Mouse (Mus musculus): Measurements from ENCODE around the gene Sumo2. TPM values are rescaled to one million over a fixed set of nuclear protein-coding genes. Genes with fewer than 3 reads are reported as not detected.
A peak's percentile ranks its signal among the peaks of the same experiment; 100 is the strongest.
"Not testable (repeated sequence)": the region's sequence is repeated elsewhere in the genome, so short reads cannot be mapped to it uniquely, and the experiment has no call there.

Sumo2 gene
- polyA plus RNA-seq, 1 experiment from 2014 or later, result 1,497 TPM

DNA sequence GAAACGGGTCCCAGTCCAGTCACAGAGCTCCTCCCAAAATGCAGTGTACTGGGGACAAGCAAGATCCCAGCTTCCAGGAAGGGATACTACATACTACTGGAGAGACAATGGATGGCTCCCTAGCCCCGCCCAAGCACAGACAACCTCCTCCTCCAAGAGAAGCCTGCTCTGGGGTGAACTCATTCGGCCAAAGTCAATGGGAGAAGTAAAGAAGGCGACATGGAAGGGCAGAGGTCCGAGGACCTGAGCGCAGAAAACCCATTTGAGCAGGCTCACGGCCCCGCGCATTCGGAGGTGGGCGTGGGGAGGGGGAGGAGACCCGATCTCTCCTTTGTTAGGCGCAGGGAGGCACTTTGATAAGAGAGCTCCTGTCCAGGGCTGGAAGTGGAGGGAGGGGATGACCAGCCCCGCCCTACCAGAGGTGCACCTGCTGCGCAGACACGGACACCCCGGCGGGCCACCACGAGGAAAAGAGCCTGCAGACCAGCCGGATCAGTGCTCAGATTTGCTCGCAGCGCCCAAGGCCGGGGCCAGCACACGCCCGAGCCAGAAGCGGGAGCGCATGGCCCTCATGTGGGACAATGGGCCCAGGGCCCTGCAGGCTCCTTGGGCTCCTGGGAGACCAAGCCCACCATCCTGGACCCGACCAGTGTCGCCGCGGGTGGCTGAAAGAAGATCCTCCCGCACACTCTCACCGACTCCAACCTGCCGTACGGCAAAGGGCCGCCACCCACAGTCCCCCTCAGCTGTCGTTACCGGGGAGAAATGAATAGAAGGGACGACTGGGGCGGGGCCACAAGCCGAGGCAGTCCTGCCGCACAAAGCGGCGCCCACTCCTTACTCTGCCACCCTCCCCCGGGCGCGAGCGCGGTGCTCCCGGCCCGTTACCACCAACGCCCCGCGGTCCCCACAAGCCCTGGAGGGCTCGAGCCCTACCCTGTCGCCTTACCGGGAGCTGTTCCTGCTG, 22.5 kb downstream of the Sumo2 start:
- Histone ChIP-seq H3K4me3 (peak overlapping the region; percentile 99), H3K36me3 (replicated peaks) (peaks cover 11% of the 10 kb centered on the region), H3K4me1 (peaks cover 55% of the 10 kb centered on the region), H3K27me3 (ENCODE audit: poor library complexity, severe bottlenecking) (no peaks in the 10 kb centered on the region), H3K9me3 (no peaks in the 10 kb centered on the region), H3K27ac (peak overlapping the region; percentile 99)
- under 1% methylated on average over 57 of the region's 57 CpGs for WGBS
- peak; percentile 70 for DNase-seq (ENCODE audit: extremely low spot score, low spot score)

DNA sequence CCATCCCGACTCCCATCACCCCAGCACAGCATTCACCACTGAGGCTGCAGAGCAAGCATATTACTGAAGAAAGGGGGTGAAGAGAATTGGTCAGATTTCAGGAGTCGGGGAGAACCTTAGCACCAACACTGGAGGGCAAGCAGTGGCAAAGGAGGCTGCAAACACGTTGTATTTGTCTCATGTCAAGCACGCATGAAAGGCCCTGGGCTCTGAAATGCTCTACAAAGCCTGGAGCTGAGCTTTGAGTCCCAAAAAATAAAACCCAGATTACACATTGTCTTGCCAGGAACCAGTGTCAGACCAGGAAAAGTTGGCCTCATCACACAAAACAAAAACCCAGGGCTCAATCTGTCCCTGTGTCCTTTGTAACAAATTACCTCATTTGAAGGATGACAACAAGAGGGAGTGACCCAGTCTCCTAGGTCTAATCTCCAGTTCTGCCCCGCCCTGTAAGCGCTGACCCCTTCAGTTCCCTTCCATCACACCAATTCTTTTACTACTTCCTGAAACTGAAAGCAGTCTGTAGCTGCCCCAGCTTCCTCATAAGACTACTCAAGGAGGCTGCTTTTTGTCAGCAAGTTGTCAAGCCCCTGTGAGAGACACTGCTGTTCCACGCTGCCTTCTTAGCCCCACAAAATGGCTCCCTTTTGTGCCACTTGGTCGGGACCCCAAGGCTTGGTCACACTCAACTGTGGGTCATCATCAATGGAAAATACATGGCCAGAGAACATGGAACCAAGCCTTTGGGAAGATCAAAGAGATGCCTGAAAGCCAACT, 23.5 kb downstream of the Sumo2 start:
- peak overlapping the region; percentile 99 for H3K4me3 ChIP-seq
- DNase-seq (ENCODE audit: extremely low spot score, low spot score), result no peak
- H3K4me1 ChIP-seq, result peaks cover 65% of the 10 kb centered on the region
- no peaks in the 10 kb centered on the region for H3K27me3 ChIP-seq (ENCODE audit: poor library complexity, severe bottlenecking)
- peaks cover 14% of the 10 kb centered on the region for H3K36me3 ChIP-seq (replicated peaks)
- peak overlapping the region; percentile 99 for H3K27ac ChIP-seq
- no peaks in the 10 kb centered on the region for H3K9me3 ChIP-seq
- 39% methylated on average over 8 of the region's 8 CpGs for WGBS

DNA sequence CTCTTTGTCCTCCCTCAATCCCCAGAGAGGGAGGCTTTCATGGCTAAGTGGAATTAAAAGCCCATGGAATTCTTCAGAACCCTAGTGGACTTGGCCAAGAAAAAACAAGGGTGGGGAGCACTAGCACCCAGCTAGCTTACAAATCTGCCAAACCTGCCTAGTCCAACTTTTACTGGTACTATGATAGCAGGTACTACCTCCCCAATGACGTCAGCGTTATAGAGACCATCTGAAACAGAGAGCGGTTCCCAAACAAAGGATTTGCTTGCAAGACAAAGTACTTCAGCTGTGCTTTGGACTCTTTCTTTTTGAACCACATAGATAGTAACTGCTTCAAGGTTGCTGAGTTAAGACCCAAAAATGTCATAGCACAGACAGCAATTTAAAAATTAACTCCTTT, 24.1 kb downstream of the Sumo2 start:
- H3K27ac ChIP-seq, result peak overlapping the region; percentile 99
- DNase-seq (ENCODE audit: extremely low spot score, low spot score), result no peak
- no peaks in the 10 kb centered on the region for H3K27me3 ChIP-seq (ENCODE audit: poor library complexity, severe bottlenecking)
- H3K9me3 ChIP-seq, result no peaks in the 10 kb centered on the region
- 68% methylated on average over 3 of the region's 3 CpGs for WGBS
- H3K4me1 ChIP-seq, result peaks cover 71% of the 10 kb centered on the region
- peaks cover 20% of the 10 kb centered on the region for H3K36me3 ChIP-seq (replicated peaks)
- peak overlapping the region; percentile 99 for H3K4me3 ChIP-seq

DNA sequence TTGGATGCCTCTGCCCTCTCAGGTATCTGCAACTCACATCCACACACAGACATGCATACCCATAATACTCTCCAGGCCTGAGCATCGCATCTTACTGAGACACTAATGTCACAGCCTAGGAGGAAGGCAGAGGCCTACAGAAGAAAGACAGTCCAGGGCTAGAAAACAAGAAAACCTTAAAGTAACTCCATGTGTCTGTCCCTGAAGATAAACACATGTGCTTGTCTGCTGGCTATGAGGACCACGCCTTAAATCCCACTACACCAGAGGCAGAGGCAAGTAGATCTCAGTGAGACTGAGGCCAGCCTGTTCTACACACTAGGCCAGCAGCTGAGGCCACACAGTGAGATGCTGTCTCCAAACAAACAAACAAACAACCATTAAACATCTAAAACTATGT, 25.0 kb downstream of the Sumo2 start:
- H3K4me1 ChIP-seq, result peaks cover 80% of the 10 kb centered on the region
- H3K27ac ChIP-seq, result 0 out of 2 replicates have a peak overlapping the region, but pooled peaks have one; percentile 99
- peak overlapping the region; percentile 99 for H3K4me3 ChIP-seq

GRCm38 (mm10) chr11:115510507-115510888, 25.6 kb downstream of the Sumo2 start:
- Histone ChIP-seq H3K9me3 (no peaks in the 10 kb centered on the region), H3K36me3 (replicated peaks) (peaks cover 35% of the 10 kb centered on the region), H3K4me1 (peaks cover 85% of the 10 kb centered on the region), H3K27ac (peak overlapping the region; percentile 56), H3K4me3 (peak overlapping the region; percentile 99), H3K27me3 (ENCODE audit: poor library complexity, severe bottlenecking) (no peaks in the 10 kb centered on the region)
- WGBS, result 69% methylated on average over 5 of the region's 5 CpGs
- no peak for DNase-seq (ENCODE audit: extremely low spot score, low spot score)

More for the DNA sequence above, 25.0 kb downstream of the Sumo2 start:
- no peaks in the 10 kb centered on the region for H3K27me3 ChIP-seq (ENCODE audit: poor library complexity, severe bottlenecking)
- WGBS, result 73% methylated on average over 2 of the region's 2 CpGs
- DNase-seq (ENCODE audit: extremely low spot score, low spot score), result no peak
- H3K36me3 ChIP-seq (replicated peaks), result peaks cover 28% of the 10 kb centered on the region
- no peaks in the 10 kb centered on the region for H3K9me3 ChIP-seq

GRCm38 (mm10) chr11:115509773-115510506, 26.1 kb downstream of the Sumo2 start:
- peak overlapping the region; percentile 99 for H3K4me3 ChIP-seq
- H3K36me3 ChIP-seq (replicated peaks), result peaks cover 40% of the 10 kb centered on the region
- peaks cover 85% of the 10 kb centered on the region for H3K4me1 ChIP-seq
- no peak for DNase-seq (ENCODE audit: extremely low spot score, low spot score)
- no peaks in the 10 kb centered on the region for H3K9me3 ChIP-seq
- WGBS, result 53% methylated on average over 6 of the region's 6 CpGs
- H3K27me3 ChIP-seq (ENCODE audit: poor library complexity, severe bottlenecking), result no peaks in the 10 kb centered on the region
- no peak overlapping the region for H3K27ac ChIP-seq

- Histone ChIP-seq H3K9me3 (no peaks in the 10 kb centered on the region), H3K4me1 (peaks cover 74% of the 10 kb centered on the region), H3K27ac (no peak overlapping the region), H3K36me3 (replicated peaks) (peaks cover 58% of the 10 kb centered on the region), H3K4me3 (no peak overlapping the region), H3K27me3 (ENCODE audit: poor library complexity, severe bottlenecking) (no peaks in the 10 kb centered on the region)
- DNase-seq (ENCODE audit: extremely low spot score, low spot score), result no peak
- WGBS, result 95% methylated on average over 2 of the region's 2 CpGs
Observed at GRCm38 (mm10) chr11:115508061-115508460, 28.0 kb downstream of the Sumo2 start.

DNA sequence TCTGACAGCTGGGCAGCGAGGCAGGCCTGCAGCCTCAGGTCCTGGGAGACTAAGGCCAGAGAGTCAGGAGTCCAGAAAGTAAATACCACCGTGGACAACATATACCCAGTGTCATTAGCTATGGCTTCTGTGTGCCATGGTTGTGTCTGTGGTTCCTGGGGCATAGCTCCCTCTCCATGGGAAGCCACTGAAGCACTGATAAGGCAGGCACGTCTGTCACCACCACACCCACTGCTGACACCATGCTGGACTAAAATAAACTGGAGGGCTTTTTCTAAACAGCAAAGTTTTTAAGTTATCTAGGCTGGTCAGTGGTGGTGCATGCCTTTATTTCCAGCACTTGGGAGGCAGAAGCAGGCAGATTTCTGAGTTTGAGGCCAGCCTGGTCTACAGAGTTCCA, 29.5 kb downstream of the Sumo2 start:
- H3K4me1 ChIP-seq, result peaks cover 59% of the 10 kb centered on the region
- no peak for DNase-seq (ENCODE audit: extremely low spot score, low spot score)

DNA sequence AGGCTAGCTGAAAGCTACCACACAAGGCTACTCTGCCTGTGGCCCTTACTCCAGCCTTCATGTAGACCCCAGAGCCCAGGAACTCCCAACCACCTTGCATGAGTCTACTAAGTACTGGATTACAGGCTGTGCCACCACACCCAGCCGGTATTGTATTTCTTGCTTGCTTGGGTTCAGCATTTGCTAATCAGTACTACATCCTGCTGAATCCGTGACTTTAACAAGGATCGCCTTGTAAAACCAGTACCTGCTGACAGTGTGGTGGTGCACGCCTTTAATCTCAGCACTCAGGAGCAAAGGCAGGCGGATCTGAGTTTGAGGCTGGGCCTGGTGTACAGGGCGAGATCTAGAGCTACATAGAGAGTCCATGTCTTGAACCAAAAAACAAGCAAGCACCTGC, 33.4 kb downstream of the Sumo2 start:
- Histone ChIP-seq H3K4me3 (no peak overlapping the region), H3K27ac (no peak overlapping the region), H3K9me3 (no peaks in the 10 kb centered on the region), H3K4me1 (peaks cover 26% of the 10 kb centered on the region), H3K36me3 (replicated peaks) (peaks cover 97% of the 10 kb centered on the region), H3K27me3 (ENCODE audit: poor library complexity, severe bottlenecking) (no peaks in the 10 kb centered on the region)
- no peak for DNase-seq (ENCODE audit: extremely low spot score, low spot score)
- whole genome bisulfite sequencing, result 97% methylated on average over 6 of the region's 6 CpGs

More for the DNA sequence above, 29.5 kb downstream of the Sumo2 start:
- 85% methylated on average over 3 of the region's 3 CpGs for WGBS
- no peak overlapping the region for H3K4me3 ChIP-seq
- no peak overlapping the region for H3K27ac ChIP-seq
- H3K36me3 ChIP-seq (replicated peaks), result peaks cover 68% of the 10 kb centered on the region
- H3K27me3 ChIP-seq (ENCODE audit: poor library complexity, severe bottlenecking), result no peaks in the 10 kb centered on the region
- H3K9me3 ChIP-seq, result no peaks in the 10 kb centered on the region

- 91% methylated on average over 9 of the region's 9 CpGs for WGBS
- H3K4me3 ChIP-seq; H3K27ac ChIP-seq; H3K9me3 ChIP-seq; DNase-seq (ENCODE audit: extremely low spot score, low spot score); H3K27me3 ChIP-seq (ENCODE audit: poor library complexity, severe bottlenecking): not testable (repeated sequence)
- H3K36me3 ChIP-seq (replicated peaks), result peaks cover 53% of the 10 kb centered on the region
- H3K4me1 ChIP-seq, result peaks cover 11% of the 10 kb centered on the region
Observed at GRCm38 (mm10) chr11:115496559-115496958, 39.5 kb downstream of the Sumo2 start.

GRCm38 (mm10) chr11:115492387-115492786, 43.7 kb downstream of the Sumo2 start:
- Histone ChIP-seq H3K36me3 (replicated peaks) (peaks cover 34% of the 10 kb centered on the region), H3K4me1 (peaks cover 27% of the 10 kb centered on the region), H3K27me3 (ENCODE audit: poor library complexity, severe bottlenecking) (peaks cover 8% of the 10 kb centered on the region), H3K4me3 (peak overlapping the region; percentile 78), H3K9me3 (no peaks in the 10 kb centered on the region), H3K27ac (no peak overlapping the region)
- no peak for DNase-seq (ENCODE audit: extremely low spot score, low spot score)
- WGBS, result 47% methylated on average over 6 of the region's 6 CpGs

DNA sequence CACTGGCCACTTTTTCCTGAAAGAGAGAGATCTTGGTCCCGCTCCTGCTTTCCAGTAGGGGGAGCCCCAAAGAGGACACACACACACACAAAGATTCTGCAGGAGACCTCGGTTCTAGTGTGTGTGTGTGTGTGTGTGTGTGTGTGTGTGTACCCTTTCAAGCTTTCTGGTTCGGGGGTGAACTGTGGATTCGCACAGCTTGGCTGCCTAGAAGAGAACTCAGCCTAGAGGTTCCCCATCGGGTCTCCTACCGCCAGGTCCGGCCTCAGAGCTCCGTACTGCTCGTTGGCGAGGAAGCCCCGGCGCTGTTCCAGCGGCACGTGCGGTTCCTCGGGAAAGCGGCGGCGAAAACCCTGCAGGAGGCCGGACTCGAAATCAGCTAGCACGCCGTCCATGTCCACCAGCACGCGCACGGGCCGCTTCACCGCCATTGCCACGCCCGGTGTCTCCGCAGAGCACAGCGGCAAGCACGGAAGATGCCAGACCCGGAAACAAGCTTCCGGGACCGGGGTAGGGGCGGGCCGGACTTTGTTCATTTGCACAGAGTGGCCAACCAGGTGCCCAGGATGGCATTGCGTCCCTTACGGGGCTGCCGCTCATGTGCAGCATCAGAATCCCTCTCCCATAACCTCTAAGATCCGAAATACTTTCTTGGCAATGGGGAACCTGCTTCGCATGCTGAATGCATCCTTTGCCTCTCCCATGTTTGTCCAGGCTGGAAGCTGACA, 44.6 kb downstream of the Sumo2 start, which contains the start of gene Nt5c:
Nt5c (minus strand) TSS at position 507 of the 728 bp plus-strand sequence.
- under 1% methylated on average over 43 of the region's 43 CpGs for WGBS
- H3K4me3 ChIP-seq, result peak within 1 kb of the TSS; percentile 78
- no peaks in the 10 kb centered on the region for H3K9me3 ChIP-seq
- H3K4me1 ChIP-seq, result peaks cover 29% of the 10 kb centered on the region
- peak within 1 kb of the TSS; percentile 88 for H3K27ac ChIP-seq
- H3K36me3 ChIP-seq (replicated peaks), result peaks cover 25% of the 10 kb centered on the region
- peaks cover 8% of the 10 kb centered on the region for H3K27me3 ChIP-seq (ENCODE audit: poor library complexity, severe bottlenecking)
- DNase-seq (ENCODE audit: extremely low spot score, low spot score), result peak; percentile 83
